Mouse (Mus musculus): ENCODE measurements around the gene Bnip3. TPM values are rescaled to one million over a fixed set of nuclear protein-coding genes. Genes with fewer than 3 reads are reported as not detected.

Bnip3 gene
- polyA plus RNA-seq, 1 experiment = 7.1 TPM

DNA sequence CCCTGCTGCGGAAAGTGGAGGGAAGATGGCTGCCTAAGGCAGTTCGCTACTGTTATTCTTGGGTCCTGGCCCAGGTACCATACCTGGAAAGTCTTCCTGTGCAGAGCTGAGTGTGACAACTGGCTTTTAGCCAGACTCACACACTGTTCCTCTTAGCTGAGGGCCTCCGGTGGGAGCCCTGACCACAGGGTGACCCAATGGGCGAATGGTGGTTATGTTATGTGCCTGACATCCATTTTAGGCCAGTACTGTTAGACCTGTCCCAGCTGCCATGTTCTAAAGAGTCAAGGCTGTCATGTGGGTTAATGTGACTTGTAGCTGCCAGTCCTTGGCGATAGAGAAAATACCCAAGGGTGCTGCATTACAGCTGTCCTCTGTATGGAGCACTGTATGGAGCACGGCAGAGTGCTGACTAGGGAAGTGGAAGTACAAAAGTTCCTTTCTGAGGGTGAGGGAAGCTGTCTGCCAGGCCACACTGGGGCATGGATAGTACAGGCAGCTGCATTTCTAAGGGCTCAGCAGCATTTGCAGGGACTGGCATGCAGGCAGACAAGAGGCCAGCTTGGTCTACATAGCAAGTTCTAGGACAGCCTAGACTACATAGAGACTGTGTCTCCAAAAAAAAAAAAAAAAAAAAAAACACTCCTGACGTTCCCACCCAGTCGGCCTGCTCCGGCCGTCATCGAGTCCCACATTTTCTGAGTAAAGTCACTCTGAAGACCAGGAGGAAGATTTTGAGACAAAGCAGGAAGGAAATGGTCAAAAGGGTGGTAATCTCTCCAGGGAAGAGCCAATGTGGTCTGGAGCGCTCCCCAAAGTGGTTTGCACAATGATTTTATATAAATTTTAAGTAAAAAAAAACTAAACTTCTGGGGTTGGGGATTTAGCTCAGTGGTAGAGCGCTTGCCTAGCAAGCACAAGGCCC, 23.7 kb downstream of the Bnip3 start:
- Histone ChIP-seq H3ac (ENCODE audit: control insufficient read depth, insufficient read length, low read depth) (no peak overlapping the region), H3K79me3 (ENCODE audit: low read depth) (no peaks in the 10 kb centered on the region), H3K36me3 (ENCODE audit: control insufficient read depth, insufficient read depth) (peaks cover 21% of the 10 kb centered on the region), H3K4me3 (ENCODE audit: insufficient read depth, poor library complexity, severe bottlenecking) (no peak overlapping the region), H3K27me3 (ENCODE audit: control insufficient read depth, insufficient read depth, insufficient read length) (no peaks in the 10 kb centered on the region), H3K79me2 (ENCODE audit: control insufficient read depth, insufficient read depth) (no peaks in the 10 kb centered on the region)
- TF ChIP-seq CTCF (IDR thresholded peaks at IDR 0.05; ENCODE audit: control insufficient read depth, insufficient read depth, insufficient read length) (no peak), MAX (IDR thresholded peaks at IDR 0.05) (no peak), FOSL1 (IDR thresholded peaks at IDR 0.05; ENCODE audit: insufficient read depth, low read length, poor library complexity, severe bottlenecking) (no peak), MYOG (IDR thresholded peaks at IDR 0.05; ENCODE audit: control insufficient read depth, extremely low read depth, insufficient read length) (no peak)

DNA sequence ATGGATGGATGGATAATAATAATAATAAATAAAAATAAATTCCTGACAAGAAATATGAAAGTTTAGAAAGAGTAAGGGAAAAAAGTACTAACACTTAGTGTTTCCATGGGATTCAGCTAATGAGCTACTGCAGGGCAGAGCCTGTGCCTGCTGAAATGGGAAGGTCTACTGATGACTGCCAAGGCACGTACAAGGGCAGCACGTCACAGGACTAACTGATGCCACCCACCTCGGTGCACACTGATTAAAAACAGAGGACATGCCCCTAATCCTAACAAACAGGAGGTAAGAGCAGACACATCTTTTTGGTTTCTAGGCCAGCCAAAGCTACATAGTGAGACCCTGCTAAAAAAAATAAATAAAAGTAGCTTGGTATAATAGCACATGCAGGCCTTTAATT, 25.6 kb downstream of the Bnip3 start:
- Histone ChIP-seq H3K79me3 (ENCODE audit: low read depth) (no peaks in the 10 kb centered on the region), H3K36me3 (ENCODE audit: control insufficient read depth, insufficient read depth) (peaks cover 24% of the 10 kb centered on the region), H3K4me3 (ENCODE audit: insufficient read depth, poor library complexity, severe bottlenecking) (no peak overlapping the region), H3ac (ENCODE audit: control insufficient read depth, insufficient read length, low read depth) (no peak overlapping the region), H3K27me3 (ENCODE audit: control insufficient read depth, insufficient read depth, insufficient read length) (no peaks in the 10 kb centered on the region), H3K79me2 (ENCODE audit: control insufficient read depth, insufficient read depth) (no peaks in the 10 kb centered on the region)
- TF ChIP-seq MAX (IDR thresholded peaks at IDR 0.05) (no peak), USF1 (IDR thresholded peaks at IDR 0.05; ENCODE audit: low read depth) (no peak)

DNA sequence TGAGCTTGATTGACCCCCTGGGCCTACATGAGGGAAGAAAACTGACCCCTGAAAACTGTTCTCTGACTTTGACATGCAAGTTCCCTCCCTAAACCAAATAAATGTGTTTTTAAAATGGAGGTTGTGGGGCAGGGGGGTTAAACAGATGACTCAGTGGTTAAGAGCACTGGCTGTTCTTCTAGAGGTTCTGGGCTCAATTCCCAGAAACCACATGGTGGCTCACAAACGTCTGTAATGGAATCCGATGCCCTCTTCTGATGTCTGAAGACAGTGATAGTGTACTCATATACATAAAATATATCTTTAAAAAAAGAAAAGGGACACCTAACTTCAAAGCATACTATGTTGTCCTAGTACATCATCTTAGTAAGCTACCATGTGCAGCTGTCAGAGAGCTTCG, 34.3 kb downstream of the Bnip3 start:
- H3K79me2 ChIP-seq (ENCODE audit: control insufficient read depth, insufficient read depth) = no peaks in the 10 kb centered on the region
- TF ChIP-seq CEBPB (IDR thresholded peaks at IDR 0.05; ENCODE audit: low read depth) = no peak
- TF ChIP-seq FOSL1 (IDR thresholded peaks at IDR 0.05; ENCODE audit: insufficient read depth, low read length, poor library complexity, severe bottlenecking) = no peak
- no peaks in the 10 kb centered on the region for H3K27me3 ChIP-seq (ENCODE audit: control insufficient read depth, insufficient read depth, insufficient read length)
- no peak overlapping the region for H3ac ChIP-seq (ENCODE audit: control insufficient read depth, insufficient read length, low read depth)
- no peaks in the 10 kb centered on the region for H3K79me3 ChIP-seq (ENCODE audit: low read depth)
- H3K4me3 ChIP-seq (ENCODE audit: insufficient read depth, poor library complexity, severe bottlenecking) = no peak overlapping the region
- peaks cover 75% of the 10 kb centered on the region for H3K36me3 ChIP-seq (ENCODE audit: control insufficient read depth, insufficient read depth)

DNA sequence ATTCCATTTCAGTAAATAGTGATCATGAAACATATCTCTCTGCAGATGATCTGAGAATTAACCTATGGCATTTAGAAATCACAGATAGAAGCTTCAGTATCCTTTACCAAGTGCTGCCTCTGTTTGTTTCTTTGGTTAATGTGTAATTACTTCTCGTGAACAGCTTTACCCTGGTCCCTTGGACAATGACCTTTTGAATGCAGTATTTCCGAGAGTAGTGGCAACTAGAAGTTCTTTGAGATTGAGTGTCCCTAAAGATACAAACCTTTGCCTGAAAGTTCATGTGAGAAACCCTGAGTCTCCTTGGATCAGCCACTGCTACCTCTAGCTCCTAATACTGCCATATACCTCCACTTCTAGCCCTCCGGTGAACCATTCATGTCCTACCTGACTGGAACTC, 36.4 kb downstream of the Bnip3 start:
- TF ChIP-seq MAX (IDR thresholded peaks at IDR 0.05) (no peak), CEBPB (IDR thresholded peaks at IDR 0.05; ENCODE audit: low read depth) (no peak), MYOG (IDR thresholded peaks at IDR 0.05; ENCODE audit: control insufficient read depth, extremely low read depth, insufficient read length) (no peak), USF1 (IDR thresholded peaks at IDR 0.05; ENCODE audit: low read depth) (no peak)
- H3K27me3 ChIP-seq (ENCODE audit: control insufficient read depth, insufficient read depth, insufficient read length) = no peaks in the 10 kb centered on the region
- H3K79me3 ChIP-seq (ENCODE audit: low read depth) = no peaks in the 10 kb centered on the region
- H3ac ChIP-seq (ENCODE audit: control insufficient read depth, insufficient read length, low read depth) = no peak overlapping the region
- H3K79me2 ChIP-seq (ENCODE audit: control insufficient read depth, insufficient read depth) = no peaks in the 10 kb centered on the region
- no peak overlapping the region for H3K4me3 ChIP-seq (ENCODE audit: insufficient read depth, poor library complexity, severe bottlenecking)
- H3K36me3 ChIP-seq (ENCODE audit: control insufficient read depth, insufficient read depth) = peaks cover 75% of the 10 kb centered on the region

DNA sequence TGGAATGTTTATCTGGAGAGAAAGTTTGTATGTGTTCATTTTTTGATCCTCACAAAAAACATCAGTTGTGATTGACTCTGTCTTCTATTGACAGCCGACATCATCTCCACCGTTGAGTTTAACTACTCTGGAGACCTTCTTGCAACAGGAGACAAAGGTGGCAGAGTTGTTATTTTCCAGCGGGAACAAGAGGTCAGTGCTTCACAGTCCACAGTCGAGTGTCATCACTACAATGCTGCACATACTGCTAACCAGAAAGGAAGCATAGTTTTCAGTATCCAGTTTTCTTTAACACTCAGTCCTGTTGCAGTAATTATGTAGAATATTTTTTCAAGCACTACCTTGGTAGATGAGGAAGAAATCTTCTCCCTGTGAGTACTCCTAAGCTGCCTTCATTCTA, 41.0 kb downstream of the Bnip3 start:
- Histone ChIP-seq H3K79me3 (ENCODE audit: low read depth) (peaks cover 28% of the 10 kb centered on the region), H3K36me3 (ENCODE audit: control insufficient read depth, insufficient read depth) (peaks cover 29% of the 10 kb centered on the region), H3K27me3 (ENCODE audit: control insufficient read depth, insufficient read depth, insufficient read length) (no peaks in the 10 kb centered on the region), H3ac (ENCODE audit: control insufficient read depth, insufficient read length, low read depth) (no peak overlapping the region), H3K4me3 (ENCODE audit: insufficient read depth, poor library complexity, severe bottlenecking) (no peak overlapping the region), H3K79me2 (ENCODE audit: control insufficient read depth, insufficient read depth) (peaks cover 45% of the 10 kb centered on the region)
- TF ChIP-seq CTCF (IDR thresholded peaks at IDR 0.05; ENCODE audit: control insufficient read depth, insufficient read depth, insufficient read length) (no peak), FOSL1 (IDR thresholded peaks at IDR 0.05; ENCODE audit: insufficient read depth, low read length, poor library complexity, severe bottlenecking) (no peak), CEBPB (IDR thresholded peaks at IDR 0.05; ENCODE audit: low read depth) (no peak), MYOG (IDR thresholded peaks at IDR 0.05; ENCODE audit: control insufficient read depth, extremely low read depth, insufficient read length) (no peak), USF1 (IDR thresholded peaks at IDR 0.05; ENCODE audit: low read depth) (no peak), MAX (IDR thresholded peaks at IDR 0.05) (no peak), MYOD1 (IDR thresholded peaks at IDR 0.05; ENCODE audit: control insufficient read depth, insufficient read length, low read depth) (no peak)

DNA sequence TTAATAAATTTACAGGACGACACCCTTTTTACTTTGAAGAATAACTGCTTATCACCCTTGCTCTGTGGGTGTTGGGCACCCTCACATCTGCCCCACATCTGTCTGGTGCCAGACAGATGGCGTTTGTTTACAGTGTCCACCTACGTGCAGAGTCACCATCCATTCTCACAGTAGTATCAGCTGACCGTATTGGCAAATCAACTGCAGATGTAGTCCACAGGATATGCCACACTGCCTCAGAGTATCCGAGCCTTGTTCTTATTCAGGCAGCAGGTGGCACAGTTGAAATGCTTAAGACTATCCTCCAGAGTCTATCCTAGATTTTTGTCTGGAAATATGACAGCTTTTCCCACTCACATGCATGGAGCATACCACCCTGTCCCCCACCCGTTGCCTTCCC, 42.0 kb downstream of the Bnip3 start:
- Histone ChIP-seq H3K79me3 (ENCODE audit: low read depth) (peaks cover 38% of the 10 kb centered on the region), H3K4me3 (ENCODE audit: insufficient read depth, poor library complexity, severe bottlenecking) (no peak overlapping the region), H3K79me2 (ENCODE audit: control insufficient read depth, insufficient read depth) (peaks cover 56% of the 10 kb centered on the region), H3ac (ENCODE audit: control insufficient read depth, insufficient read length, low read depth) (no peak overlapping the region), H3K27me3 (ENCODE audit: control insufficient read depth, insufficient read depth, insufficient read length) (no peaks in the 10 kb centered on the region), H3K36me3 (ENCODE audit: control insufficient read depth, insufficient read depth) (peaks cover 23% of the 10 kb centered on the region)
- TF ChIP-seq FOSL1 (IDR thresholded peaks at IDR 0.05; ENCODE audit: insufficient read depth, low read length, poor library complexity, severe bottlenecking) (no peak), MYOG (IDR thresholded peaks at IDR 0.05; ENCODE audit: control insufficient read depth, extremely low read depth, insufficient read length) (no peak), USF1 (IDR thresholded peaks at IDR 0.05; ENCODE audit: low read depth) (no peak), CTCF (IDR thresholded peaks at IDR 0.05; ENCODE audit: control insufficient read depth, insufficient read depth, insufficient read length) (no peak), CEBPB (IDR thresholded peaks at IDR 0.05; ENCODE audit: low read depth) (no peak), MAX (IDR thresholded peaks at IDR 0.05) (no peak), MYOD1 (IDR thresholded peaks at IDR 0.05; ENCODE audit: control insufficient read depth, insufficient read length, low read depth) (no peak)

Data from C2C12 (cell line).